Mouse (Mus musculus) liver, embryonic 14.5 days (tissue): ENCODE data around the gene Palm. TPM values are rescaled to one million over a fixed set of nuclear protein-coding genes. Genes with fewer than 3 reads are reported as not detected.

ENCODE experiments used
- ATAC-seq: fragments of 200-750 bp; cut with Nextera tagmentation; 2 replicates; pipeline ENCODE4 v1.8.0; 2017; ENCODE audit warnings: moderate number of reproducible peaks, mild to moderate bottlenecking, moderate library complexity; ENCODE audit not compliant: insufficient read depth
- DNase-seq, 3 experiments: peaks; one replicate each; pipeline ENCODE4 v3.0.0-alpha.2; 2012 to 2013; ENCODE audit warnings: low read depth in 3 of 3, low spot score in 3 of 3
- H3K27ac ChIP-seq: fragments of 300-500 bp; sonication (generic); 2 replicates; pipeline ENCODE4 v1.5.1; 2014; ENCODE audit warnings: moderate library complexity, mild to moderate bottlenecking, control low read depth, inconsistent platforms
- H3K27me3 ChIP-seq: fragments of 300-500 bp; sonication (generic); 2 replicates; pipeline ENCODE4 v1.6.1; 2014; ENCODE audit warnings: mild to moderate bottlenecking, low read length, moderate library complexity; ENCODE audit not compliant: control insufficient read depth, insufficient read depth
- H3K36me3 ChIP-seq: fragments of 300-500 bp; sonication (generic); replicated peaks from 2 replicates; pipeline ENCODE4 v1.6.1; 2014; ENCODE audit warnings: low read depth; ENCODE audit not compliant: control insufficient read depth, insufficient read depth
- H3K4me1 ChIP-seq, 2 experiments: fragments of 200-500 bp in 1 of 2; fragments of 300-500 bp in 1 of 2; sonication (generic) in 1 of 2; replicated peaks; 2 replicates each; pipeline ENCODE4 v1.6.1; 2012 to 2014; ENCODE audit warnings: antibody characterized with exemption in 1 of 2, inconsistent platforms in 1 of 2, low read length in 1 of 2; ENCODE audit not compliant: control insufficient read depth in 2 of 2, insufficient read depth in 2 of 2
- H3K4me2 ChIP-seq: fragments of 300-500 bp; sonication (generic); 2 replicates; pipeline ENCODE4 v1.6.1; 2014; ENCODE audit warnings: low read depth, mild to moderate bottlenecking, control low read depth, moderate library complexity
- H3K4me3 ChIP-seq, 2 experiments: fragments of 200-500 bp in 1 of 2; fragments of 300-500 bp in 1 of 2; sonication (generic) in 1 of 2; 2 replicates each; pipeline ENCODE4 v1.5.1; 2012 to 2014; ENCODE audit warnings: low read depth in 2 of 2, low read length in 2 of 2, mild to moderate bottlenecking in 2 of 2, control low read depth in 1 of 2, inconsistent platforms in 1 of 2, moderate library complexity in 1 of 2; ENCODE audit not compliant: insufficient read depth in 1 of 2
- H3K9ac ChIP-seq: fragments of 300-500 bp; sonication (generic); replicated peaks from 2 replicates; pipeline ENCODE4 v1.6.1; 2014; ENCODE audit warnings: mild to moderate bottlenecking, control low read depth, moderate library complexity
- H3K9me3 ChIP-seq: fragments of 300-500 bp; sonication (generic); 2 replicates; pipeline ENCODE4 v1.6.1; 2016; ENCODE audit warnings: low read length, mixed read lengths; ENCODE audit not compliant: control insufficient read depth
- CTCF ChIP-seq: IDR thresholded peaks from 2 replicates; pipeline ENCODE4 v1.5.1; 2016; ENCODE audit warnings: antibody characterized with exemption, low read depth, control low read depth
- EP300 ChIP-seq: IDR thresholded peaks from 2 replicates; pipeline ENCODE4 v1.6.1; 2016; ENCODE audit warnings: antibody characterized with exemption, low read depth
- WGBS: fragments of 180-500 bp; shearing (Covaris S2); extraction: QIAGEN DNeasy Blood & Tissue Kit; methylation state at CpG from one replicate; pipeline ENCODE4 v1.1.7; 2014; ENCODE audit not compliant: insufficient replicate concordance; 5-methylcytosine and 5-hydroxymethylcytosine counted together
- polyA plus RNA-seq, 2 experiments: library from polyadenylated mRNA; depleted of rRNA in 1 of 2; stranded (reverse) in 1 of 2; unstranded in 1 of 2; fragments of >200 nt; fragmentation: Nextera tagmentation in 1 of 2; extraction: Ambion mirVana in 1 of 2; gene quantifications; 2 replicates each; pipeline versions ENCODE4 v1.2.1 to v1.2.3; 2012 to 2014

Gene Palm
- polyA plus RNA-seq, 2 experiments = 3.5 to 4.1 TPM

DNA sequence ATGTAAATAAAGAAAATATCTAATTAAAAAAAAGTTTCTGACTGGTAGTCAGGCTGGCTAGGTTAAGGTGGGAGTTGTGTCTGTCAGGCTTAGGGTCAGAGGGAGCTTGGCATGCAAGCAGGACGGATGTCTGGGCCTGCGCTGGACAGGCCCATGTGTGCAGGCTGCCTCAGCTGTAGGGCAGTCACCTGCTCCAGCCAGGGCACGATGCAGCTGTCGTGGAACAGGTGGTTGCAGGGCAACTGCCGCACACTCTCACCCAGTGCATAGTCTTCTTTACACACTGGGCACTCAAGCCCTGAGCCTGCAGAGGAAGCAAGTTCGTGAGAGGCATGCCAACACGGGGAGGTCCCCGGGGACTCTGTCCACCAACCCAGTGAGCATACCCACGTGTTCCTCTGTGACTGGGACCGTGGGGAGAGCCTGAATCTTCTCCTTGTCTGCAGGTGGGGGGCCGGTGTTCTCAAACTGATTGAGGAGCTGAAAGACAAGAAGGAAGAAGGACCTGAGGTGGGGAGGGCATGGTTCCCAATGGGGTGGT lies 32.7 kb upstream of the Palm start:
- WGBS = 86% methylated on average over 11 of the region's 11 CpGs

GRCm38 (mm10) chr10:79762875-79763274 lies 30.5 kb upstream of the Palm start:
- Histone ChIP-seq H3K4me3 (no peak overlapping the region), H3K27me3 (no peaks in the 10 kb centered on the region), H3K4me1 (peaks cover 12 to 14% of the 10 kb centered on the region in 2 experiments), H3K36me3 (peaks cover 31% of the 10 kb centered on the region), H3K4me2 (no peak overlapping the region), H3K9me3 (no peaks in the 10 kb centered on the region), H3K9ac (no peak overlapping the region), H3K27ac (no peak overlapping the region)
- TF ChIP-seq EP300 (no peak), CTCF (no peak)
- 85% methylated on average over 3 of the region's 3 CpGs for WGBS
- no peak for ATAC-seq
- no peak for DNase-seq

More for the DNA sequence above, 32.7 kb upstream of the Palm start:
- H3K27me3 ChIP-seq = no peaks in the 10 kb centered on the region
- peaks cover 4 to 5% of the 10 kb centered on the region in 2 experiments; a peak in 3 of 4 replicates for H3K4me1 ChIP-seq
- TF ChIP-seq EP300 (no peak), CTCF (no peak)
- no peak overlapping the region for H3K9ac ChIP-seq
- H3K4me2 ChIP-seq = no peak overlapping the region
- ATAC-seq (no peak), DNase-seq (no peak)
- H3K36me3 ChIP-seq = peaks cover 31% of the 10 kb centered on the region
- no peak overlapping the region for H3K27ac ChIP-seq
- H3K4me3 ChIP-seq = no peak overlapping the region
- no peaks in the 10 kb centered on the region for H3K9me3 ChIP-seq

DNA sequence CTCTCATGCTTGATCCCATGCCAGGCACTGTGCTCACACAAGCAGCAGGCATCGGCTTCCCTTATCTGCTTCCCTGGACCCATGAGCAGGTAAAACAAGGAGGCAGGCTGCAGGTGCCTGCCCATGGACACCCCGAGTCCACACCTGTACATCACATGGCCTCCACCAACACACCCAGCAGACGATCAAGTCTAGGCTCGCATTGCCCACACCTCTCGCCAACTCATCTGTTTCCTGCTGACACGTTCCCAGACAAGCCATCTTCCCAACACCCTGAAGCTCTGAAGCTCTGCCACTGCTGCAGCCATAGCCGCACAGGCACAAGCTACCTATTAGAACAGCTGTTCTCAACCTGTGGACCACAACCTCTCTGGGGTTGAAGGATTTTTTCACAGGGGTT lies 29.1 kb upstream of the Palm start:
- no peak for TF ChIP-seq CTCF
- TF ChIP-seq EP300 = no peak
- Histone ChIP-seq H3K4me1 (peaks cover 14 to 16% of the 10 kb centered on the region in 2 experiments), H3K9ac (no peak overlapping the region), H3K4me2 (no peak overlapping the region), H3K27ac (no peak overlapping the region), H3K36me3 (peaks cover 19% of the 10 kb centered on the region), H3K4me3 (no peak overlapping the region), H3K9me3 (no peaks in the 10 kb centered on the region), H3K27me3 (no peaks in the 10 kb centered on the region)
- whole genome bisulfite sequencing = 66% methylated on average over 7 of the region's 7 CpGs
- DNase-seq = no peak
- ATAC-seq = no peak

GRCm38 (mm10) chr10:79765228-79765745 lies 28.1 kb upstream of the Palm start:
- DNase-seq (no peak), ATAC-seq (no peak)
- Histone ChIP-seq H3K9me3 (no peaks in the 10 kb centered on the region), H3K27ac (no peak overlapping the region), H3K4me3 (peak overlapping the region; percentile 72 to 89), H3K27me3 (no peaks in the 10 kb centered on the region), H3K4me2 (peak overlapping the region; percentile 89), H3K9ac (peak overlapping the region; percentile 9; the same call in 1 of the 2 replicates), H3K4me1 (peaks cover 14 to 16% of the 10 kb centered on the region in 2 experiments), H3K36me3 (peaks cover 19% of the 10 kb centered on the region)
- TF ChIP-seq CTCF (no peak), EP300 (no peak)
- 64% methylated on average over 2 of the region's 2 CpGs for WGBS

- no peaks in the 10 kb centered on the region for H3K9me3 ChIP-seq
- DNase-seq = no peak
- no peaks in the 10 kb centered on the region for H3K27me3 ChIP-seq
- peaks cover 14 to 16% of the 10 kb centered on the region in 2 experiments for H3K4me1 ChIP-seq
- peak overlapping the region; percentile 72 to 89 for H3K4me3 ChIP-seq
- peak overlapping the region; percentile 76 for H3K9ac ChIP-seq
- 5% methylated on average over 16 of the region's 16 CpGs for WGBS
- H3K27ac ChIP-seq = peak overlapping the region; percentile 3
- no peak for ATAC-seq
- peak overlapping the region; percentile 89 for H3K4me2 ChIP-seq
- TF ChIP-seq EP300 (no peak), CTCF (no peak)
- H3K36me3 ChIP-seq = peaks cover 12% of the 10 kb centered on the region
Measured at GRCm38 (mm10) chr10:79766001-79766507, 27.3 kb upstream of the Palm start.
